35 mouse cellular contexts compared by ENCODE assay signal in genomic region chr7:26589774-26590173, GRCm38 (mm10). TPM values are rescaled to one million over a fixed set of nuclear protein-coding genes. Genes with fewer than 3 reads are reported as not detected.
"Had no signal": no experiment of that assay in that cellular context is flagged by ENCODE, and none has a peak within 500 bp of the region (broad histone marks: within the 10 kb centered on the region; RNA-seq: fewer than 3 reads in every experiment).

No protein-coding gene starts in this region.

- H3K36me3 ChIP-seq: embryonic facial prominence, embryonic 10.5 days; embryonic facial prominence, embryonic 12.5 days; embryonic facial prominence, embryonic 13.5 days; embryonic facial prominence, embryonic 15.5 days; forebrain, embryonic 10.5 days; forebrain, embryonic 12.5 days; forebrain, embryonic 15.5 days had no signal

- H3K27me3 ChIP-seq: embryonic facial prominence, embryonic 12.5 days; embryonic facial prominence, embryonic 13.5 days; embryonic facial prominence, embryonic 15.5 days; forebrain, embryonic 12.5 days; forebrain, embryonic 13.5 days; forebrain, embryonic 15.5 days had no signal

- ATAC-seq: forebrain, embryonic 13.5 days; forebrain, embryonic 14.5 days; forebrain, embryonic 15.5 days; forebrain, embryonic 16.5 days; forebrain, postnatal 0 days had no signal

- H3K9ac ChIP-seq: embryonic facial prominence, embryonic 12.5 days; embryonic facial prominence, embryonic 13.5 days; embryonic facial prominence, embryonic 15.5 days; forebrain, embryonic 12.5 days; forebrain, embryonic 13.5 days; forebrain, embryonic 15.5 days; forebrain, postnatal 0 days had no signal

- H3K4me3 ChIP-seq: embryonic facial prominence, embryonic 10.5 days; embryonic facial prominence, embryonic 12.5 days; embryonic facial prominence, embryonic 13.5 days; embryonic facial prominence, embryonic 15.5 days; erythroblast, embryonic 14.5 days; forebrain, embryonic 10.5 days; forebrain, embryonic 12.5 days; forebrain, embryonic 13.5 days; forebrain, embryonic 15.5 days; gastrocnemius, adult 2 months; heart, adult 2 months had no signal

- H3K27ac ChIP-seq: embryonic facial prominence, embryonic 10.5 days; embryonic facial prominence, embryonic 12.5 days; embryonic facial prominence, embryonic 13.5 days; embryonic facial prominence, embryonic 15.5 days; forebrain, embryonic 10.5 days; forebrain, embryonic 12.5 days; forebrain, embryonic 13.5 days; forebrain, embryonic 15.5 days; gastrocnemius, adult 2 months; heart, adult 2 months had no signal

- H3K4me1 ChIP-seq: embryonic facial prominence, embryonic 10.5 days; embryonic facial prominence, embryonic 12.5 days; embryonic facial prominence, embryonic 13.5 days; embryonic facial prominence, embryonic 15.5 days; forebrain, embryonic 10.5 days; forebrain, embryonic 12.5 days; forebrain, embryonic 13.5 days; forebrain, embryonic 15.5 days had no signal

- H3K4me2 ChIP-seq: embryonic facial prominence, embryonic 12.5 days; embryonic facial prominence, embryonic 13.5 days; embryonic facial prominence, embryonic 15.5 days; forebrain, embryonic 12.5 days; forebrain, embryonic 13.5 days; forebrain, embryonic 15.5 days had no signal

- H3K9me3 ChIP-seq: embryonic facial prominence, embryonic 10.5 days; embryonic facial prominence, embryonic 12.5 days; embryonic facial prominence, embryonic 15.5 days; forebrain, embryonic 10.5 days; forebrain, embryonic 12.5 days; forebrain, embryonic 13.5 days; forebrain, embryonic 15.5 days had no signal

- DNase-seq: cerebellum, adult 2 months; cerebellum, adult 8-10 months; cerebellum, adult 9-10 months; cerebellum, adult 9-11 months; cerebellum, postnatal 10 days; cerebellum, postnatal 14 days; cerebellum, postnatal 25 days; cerebellum, postnatal 36 days; embryo, embryonic 11 days; forebrain, postnatal 0 days; gastrocnemius, adult 2 months; gastrocnemius, postnatal 10 days; gastrocnemius, postnatal 14 days; gastrocnemius, postnatal 25 days; gastrocnemius, postnatal 36 days; heart, adult 11 months; heart, adult 18-20 months; heart, adult 2 months had no signal

RNA-seq across cellular contexts. Expression of gene Vmn1r185, which starts 28.5 kb away (rescaled TPM):
- polyA plus RNA-seq: cerebellum, adult 2 months; cortical plate, adult 2 months; embryonic facial prominence, embryonic 10.5 days; embryonic facial prominence, embryonic 11.5 days; embryonic facial prominence, embryonic 12.5 days; embryonic facial prominence, embryonic 13.5 days; embryonic facial prominence, embryonic 15.5 days; forebrain, embryonic 10.5 days; forebrain, embryonic 11.5 days; forebrain, embryonic 12.5 days; forebrain, embryonic 13.5 days; forebrain, embryonic 14.5 days; forebrain, embryonic 15.5 days; forebrain, embryonic 16.5 days; forebrain, postnatal 0 days; frontal cortex, adult 2 months; gonadal fat pad, adult 2 months; heart, adult 2 months had no signal

RNA-seq across cellular contexts. Expression of gene Nlrp9a, which starts 55.0 kb away (rescaled TPM):
- polyA plus RNA-seq: cerebellum, adult 2 months; cortical plate, adult 2 months; embryonic facial prominence, embryonic 10.5 days; embryonic facial prominence, embryonic 11.5 days; embryonic facial prominence, embryonic 12.5 days; embryonic facial prominence, embryonic 13.5 days; embryonic facial prominence, embryonic 14.5 days; embryonic facial prominence, embryonic 15.5 days; erythroblast, embryonic 14.5 days; forebrain, embryonic 10.5 days; forebrain, embryonic 11.5 days; forebrain, embryonic 12.5 days; forebrain, embryonic 13.5 days; forebrain, embryonic 14.5 days; forebrain, embryonic 15.5 days; forebrain, embryonic 16.5 days; forebrain, postnatal 0 days; frontal cortex, adult 2 months; gonadal fat pad, adult 2 months; heart, adult 2 months had no signal
